Mouse (Mus musculus): ENCODE measurements around the gene Gm8300. TPM values are rescaled to one million over a fixed set of nuclear protein-coding genes. Genes with fewer than 3 reads are reported as not detected.
"Not testable (repeated sequence)": the region's sequence is repeated elsewhere in the genome, so short reads cannot be mapped to it uniquely, and the experiment has no call there.

Gm8300 gene
- not detected in 2 replicates for polyA plus RNA-seq (2015; fragmentation: Nextera tagmentation; extraction: Ambion mirVana)

DNA sequence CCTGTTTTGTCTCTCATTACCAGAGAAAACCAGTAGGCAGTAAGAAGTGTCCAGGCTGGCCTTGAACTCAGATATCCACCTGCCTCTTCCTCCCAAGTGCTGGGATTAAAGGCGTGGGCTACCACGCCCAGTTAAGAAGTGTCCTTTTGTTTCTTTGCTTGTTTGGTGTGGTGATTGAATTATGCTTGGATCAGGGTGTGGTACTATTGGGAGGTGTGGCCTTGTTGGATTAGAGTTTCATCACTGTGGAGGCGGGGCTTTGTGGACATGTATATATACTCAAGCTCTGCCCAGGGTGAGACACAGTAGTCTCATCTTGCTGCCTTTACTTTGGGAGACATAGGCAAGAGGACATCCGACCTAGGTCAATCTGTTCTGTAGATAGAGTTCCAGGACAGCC lies at the start of gene Gm8300:
Gm8300 (plus strand) TSS at position 301 of the 400 bp plus-strand sequence.
- ATAC-seq; H3K4me3 ChIP-seq (replicated peaks); H3K4me2 ChIP-seq (replicated peaks): not testable (repeated sequence)

DNA sequence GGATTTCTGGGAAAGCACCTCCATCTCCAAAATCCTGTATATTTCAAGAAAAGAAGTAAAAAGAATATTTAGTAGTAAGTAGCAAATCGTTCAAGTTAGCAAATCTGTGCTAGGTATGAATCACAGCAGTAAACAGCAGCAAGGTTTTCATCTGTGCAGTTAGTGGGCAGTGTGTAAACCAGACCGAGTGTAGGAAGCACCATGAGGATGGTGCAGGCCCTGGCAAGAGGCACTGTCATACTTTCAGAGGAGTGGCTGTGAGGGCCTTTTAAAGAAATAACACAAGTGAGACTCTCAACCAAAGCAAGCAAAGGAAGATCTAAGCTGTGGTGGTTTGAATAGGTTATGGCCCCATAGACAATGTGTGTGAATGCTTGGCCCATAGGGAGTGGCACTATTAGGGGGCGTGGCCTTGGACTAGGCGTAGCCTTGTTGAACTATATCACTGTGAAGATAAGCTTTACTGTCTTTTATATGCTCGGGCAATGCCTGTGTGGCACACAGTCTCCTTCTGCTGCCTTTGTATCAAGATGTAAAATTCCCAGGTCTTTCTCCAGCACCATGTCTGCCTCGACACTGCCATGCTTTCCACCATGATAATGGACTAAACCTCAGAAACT lies 49.3 kb upstream of the Gm8300 start:
- Histone ChIP-seq H3K36me3 (peaks cover 73% of the 10 kb centered on the region), H3K4me3 (replicated peaks) (no peak overlapping the region), H3K9ac (replicated peaks) (no peak overlapping the region), H3K4me2 (replicated peaks) (no peak overlapping the region), H3K4me1 (replicated peaks) (peaks cover 13% of the 10 kb centered on the region), H3K27me3 (no peaks in the 10 kb centered on the region), H3K27ac (no peak overlapping the region), H3K9me3 (no peaks in the 10 kb centered on the region)
- no peak for ATAC-seq
- WGBS = 94% methylated on average over 6 of the region's 6 CpGs

More for the DNA sequence above, at the start of gene Gm8300:
- H3K9me3 ChIP-seq; H3K27ac ChIP-seq; H3K9ac ChIP-seq (replicated peaks); H3K36me3 ChIP-seq; H3K27me3 ChIP-seq; H3K4me1 ChIP-seq (replicated peaks): not testable (repeated sequence)
- 85% methylated on average over 4 of the region's 4 CpGs for WGBS

DNA sequence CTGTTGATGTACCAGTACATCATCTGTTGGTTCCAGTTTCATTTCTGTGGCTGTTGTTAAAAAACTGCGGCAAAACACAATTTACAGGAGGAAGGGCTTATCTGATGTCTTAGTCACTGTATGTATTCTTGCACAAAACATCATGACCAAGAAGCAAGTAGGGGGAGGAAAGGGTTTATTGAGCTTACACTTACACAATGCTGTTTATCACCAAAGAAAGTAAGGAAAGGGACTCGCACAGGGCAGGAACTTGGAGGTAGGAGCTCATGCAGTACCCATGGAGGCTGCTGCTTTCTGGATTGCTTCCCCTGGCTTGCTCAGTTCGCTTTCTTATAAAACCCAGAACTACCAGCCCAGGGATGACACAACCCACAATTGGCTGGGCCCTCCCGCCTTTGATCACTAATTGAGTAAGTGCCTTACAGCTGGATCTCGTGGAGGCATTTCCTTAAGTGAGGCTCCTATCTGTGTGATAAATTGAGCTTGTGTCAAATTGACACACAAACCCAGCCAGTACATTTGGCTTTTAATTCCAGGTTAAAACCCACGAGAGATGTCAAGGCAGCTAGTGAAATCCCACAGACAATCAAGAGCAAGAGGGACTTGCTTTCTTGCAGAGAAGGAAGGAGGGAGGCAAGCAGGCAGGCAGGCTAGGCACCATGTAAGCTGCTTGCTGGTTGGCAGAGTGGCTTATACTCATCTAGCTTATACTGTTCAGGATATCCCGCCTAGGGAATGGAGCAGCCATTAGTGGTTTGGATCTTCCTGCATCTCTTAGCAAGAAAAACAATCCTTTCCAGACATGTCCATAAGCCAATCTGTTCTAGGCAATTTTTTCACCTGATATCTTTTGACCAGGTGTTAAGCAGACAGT lies 43.6 kb upstream of the Gm8300 start:
- no peak for ATAC-seq
- Histone ChIP-seq H3K27me3 (no peaks in the 10 kb centered on the region), H3K27ac (no peak overlapping the region), H3K9ac (replicated peaks) (peak overlapping the region; percentile 88), H3K4me1 (replicated peaks) (peaks cover 30% of the 10 kb centered on the region), H3K4me2 (replicated peaks) (peak overlapping the region; percentile 72), H3K4me3 (replicated peaks) (peak overlapping the region; percentile 85), H3K9me3 (no peaks in the 10 kb centered on the region), H3K36me3 (peaks cover 24% of the 10 kb centered on the region)
- WGBS = 84% methylated on average over 7 of the region's 7 CpGs

DNA sequence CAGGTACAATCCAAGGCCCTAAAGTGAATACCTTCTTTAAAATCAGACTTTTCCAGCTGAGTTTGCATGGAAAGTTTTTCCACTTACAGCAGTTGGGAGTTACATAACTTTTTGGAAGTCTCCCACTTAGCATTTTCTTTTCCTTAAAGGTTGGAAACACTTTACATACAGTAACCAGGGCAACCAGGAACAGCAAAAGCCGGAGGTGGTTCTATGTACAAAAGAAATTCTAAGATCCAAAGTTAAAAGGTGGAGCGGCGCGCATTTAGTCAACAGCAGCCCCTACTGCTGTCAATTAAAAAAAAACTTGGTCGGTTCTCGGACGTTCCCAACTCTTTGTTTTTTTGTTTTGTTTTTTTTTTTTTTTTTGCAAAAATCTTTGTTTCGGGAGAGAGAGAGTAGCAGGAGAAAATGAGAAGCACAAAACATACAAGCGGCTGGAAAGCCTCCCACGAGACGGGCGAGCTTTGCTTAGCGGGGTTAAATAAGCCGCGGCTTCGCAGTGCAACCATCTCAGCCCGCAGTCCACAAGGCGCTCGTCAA lies 42.6 kb upstream of the Gm8300 start:
- Histone ChIP-seq H3K36me3 (peaks cover 20% of the 10 kb centered on the region), H3K27ac (peak overlapping the region; percentile 87), H3K4me3 (replicated peaks) (peak overlapping the region; percentile 85), H3K9ac (replicated peaks) (peak overlapping the region; percentile 88), H3K9me3 (no peaks in the 10 kb centered on the region), H3K27me3 (no peaks in the 10 kb centered on the region), H3K4me1 (replicated peaks) (peaks cover 24% of the 10 kb centered on the region), H3K4me2 (replicated peaks) (peak overlapping the region; percentile 72)
- under 1% methylated on average over 19 of the region's 19 CpGs for WGBS
- ATAC-seq = no peak

DNA sequence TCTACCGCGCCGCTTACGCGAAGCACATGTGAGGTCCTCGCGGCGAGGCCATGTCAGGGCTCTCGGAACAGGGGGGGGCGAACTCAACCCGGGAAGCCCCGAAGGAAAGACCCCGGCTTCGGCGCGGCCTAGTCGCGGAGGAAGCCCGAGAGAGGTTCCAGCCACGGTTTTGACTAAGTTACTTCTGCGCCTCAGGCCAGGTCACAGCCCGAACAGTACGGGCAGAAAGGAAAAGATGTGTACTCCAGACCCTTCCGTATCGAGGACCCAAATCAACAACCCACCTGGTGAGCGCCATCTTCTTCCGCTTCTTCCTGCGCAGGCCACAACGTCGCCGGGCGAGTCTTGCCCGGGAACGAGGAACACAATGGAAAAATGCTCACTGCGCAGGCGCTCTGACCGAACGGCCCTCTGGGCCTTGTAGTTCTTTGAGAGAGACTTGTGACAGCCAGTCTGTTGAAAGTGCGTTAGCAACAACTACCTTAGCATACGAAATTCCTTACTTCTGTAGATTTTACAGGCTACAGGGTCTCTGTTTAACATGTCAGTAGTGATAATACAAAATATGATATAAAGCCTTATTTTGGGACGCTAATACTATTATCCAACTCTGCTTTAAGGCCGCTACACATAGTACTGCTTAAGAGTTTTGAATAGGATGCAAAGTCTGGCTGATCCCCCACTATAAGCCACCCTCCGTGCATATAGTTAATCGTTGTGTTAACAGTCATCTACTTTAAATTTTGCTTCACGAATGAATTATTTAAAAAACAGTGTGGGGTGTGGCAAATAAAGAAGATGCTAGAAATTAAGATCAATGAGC lies 41.9 kb upstream of the Gm8300 start, which contains the start of gene Snw1:
Snw1 (minus strand) TSS at position 311 of the 823 bp plus-strand sequence.
- WGBS = 3% methylated on average over 45 of the region's 45 CpGs
- H3K9me3 ChIP-seq = no peaks in the 10 kb centered on the region
- peak within 1 kb of the TSS; percentile 72 for H3K4me2 ChIP-seq (replicated peaks)
- peak within 1 kb of the TSS; percentile 88 for H3K9ac ChIP-seq (replicated peaks)
- H3K36me3 ChIP-seq = peaks cover 13% of the 10 kb centered on the region
- ATAC-seq = peak; percentile 97
- H3K4me3 ChIP-seq (replicated peaks) = peak within 1 kb of the TSS; percentile 85
- H3K4me1 ChIP-seq (replicated peaks) = peaks cover 20% of the 10 kb centered on the region
- H3K27ac ChIP-seq = peak within 1 kb of the TSS; percentile 87
- H3K27me3 ChIP-seq = no peaks in the 10 kb centered on the region

DNA sequence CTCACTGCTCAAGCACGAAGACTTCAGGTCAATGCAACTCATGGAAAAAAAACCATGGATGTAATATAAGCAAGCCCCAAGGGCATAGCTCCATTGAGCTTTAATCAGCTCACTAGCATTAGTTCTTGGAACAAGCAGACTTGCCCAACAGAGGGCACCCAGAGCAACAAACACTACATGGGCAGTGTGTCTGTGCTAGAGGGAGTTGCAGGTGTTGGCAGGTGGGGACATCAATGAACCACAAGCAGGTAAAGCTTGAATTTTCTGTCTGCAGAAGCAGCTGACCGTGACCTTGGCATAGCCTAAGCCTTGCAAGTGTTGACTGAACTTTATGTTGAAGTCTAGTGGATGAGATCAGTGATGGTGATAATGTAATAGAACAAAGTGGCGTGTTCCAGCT lies 39.4 kb upstream of the Gm8300 start:
- WGBS = 89% methylated on average over 3 of the region's 3 CpGs
- Histone ChIP-seq H3K27me3 (no peaks in the 10 kb centered on the region), H3K27ac (no peak overlapping the region), H3K9me3 (no peaks in the 10 kb centered on the region), H3K4me3 (replicated peaks) (no peak overlapping the region), H3K4me2 (replicated peaks) (no peak overlapping the region), H3K4me1 (replicated peaks) (peaks cover 17% of the 10 kb centered on the region), H3K36me3 (no peaks in the 10 kb centered on the region), H3K9ac (replicated peaks) (no peak overlapping the region)
- ATAC-seq = no peak

DNA sequence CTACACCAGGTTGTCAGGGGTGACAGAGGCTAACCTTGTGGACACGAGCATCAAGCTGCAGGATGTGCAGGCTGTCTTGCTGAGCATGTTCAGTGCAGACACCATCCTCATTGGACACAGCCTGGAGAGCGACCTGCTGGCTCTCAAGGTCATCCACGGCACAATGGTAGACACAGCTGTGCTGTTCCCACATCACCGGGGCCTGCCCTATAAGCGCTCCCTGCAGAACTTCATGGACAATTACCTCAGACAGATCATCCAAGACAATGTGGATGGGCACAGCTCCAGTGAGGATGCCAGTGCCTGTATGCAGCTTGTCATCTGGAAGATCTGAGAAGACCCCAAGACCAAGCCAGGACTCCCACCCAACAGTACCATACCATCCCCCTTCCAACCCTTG lies 31.6 kb upstream of the Gm8300 start:
- H3K4me1 ChIP-seq (replicated peaks); H3K4me3 ChIP-seq (replicated peaks); H3K9me3 ChIP-seq; ATAC-seq; H3K27ac ChIP-seq; H3K36me3 ChIP-seq; H3K9ac ChIP-seq (replicated peaks); H3K27me3 ChIP-seq; H3K4me2 ChIP-seq (replicated peaks): not testable (repeated sequence)
- WGBS = 90% methylated on average over 5 of the region's 5 CpGs

DNA sequence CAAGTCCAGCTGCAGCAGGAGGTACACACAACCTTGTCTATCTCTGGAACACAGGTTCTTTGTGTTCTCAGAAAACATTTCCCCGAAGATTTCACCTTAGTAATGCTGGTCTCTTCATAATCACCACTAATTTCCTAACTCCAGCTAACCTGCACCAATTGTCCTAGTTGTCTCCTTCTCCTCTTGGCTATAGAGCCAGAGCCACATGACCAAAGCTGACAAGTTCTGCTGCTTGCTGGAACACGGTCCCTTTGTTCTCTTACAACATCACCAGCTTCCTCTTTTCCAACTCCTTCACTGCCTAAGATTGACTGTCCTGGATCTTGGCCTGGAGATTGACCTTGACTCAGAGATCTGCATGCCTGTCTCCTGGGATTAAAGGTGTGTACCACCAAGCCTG lies 25.4 kb upstream of the Gm8300 start:
- H3K9me3 ChIP-seq; H3K36me3 ChIP-seq; H3K4me2 ChIP-seq (replicated peaks); H3K27me3 ChIP-seq; ATAC-seq; H3K4me1 ChIP-seq (replicated peaks); H3K4me3 ChIP-seq (replicated peaks); H3K9ac ChIP-seq (replicated peaks); H3K27ac ChIP-seq: not testable (repeated sequence)
- WGBS = 75% methylated on average over 2 of the region's 2 CpGs

DNA sequence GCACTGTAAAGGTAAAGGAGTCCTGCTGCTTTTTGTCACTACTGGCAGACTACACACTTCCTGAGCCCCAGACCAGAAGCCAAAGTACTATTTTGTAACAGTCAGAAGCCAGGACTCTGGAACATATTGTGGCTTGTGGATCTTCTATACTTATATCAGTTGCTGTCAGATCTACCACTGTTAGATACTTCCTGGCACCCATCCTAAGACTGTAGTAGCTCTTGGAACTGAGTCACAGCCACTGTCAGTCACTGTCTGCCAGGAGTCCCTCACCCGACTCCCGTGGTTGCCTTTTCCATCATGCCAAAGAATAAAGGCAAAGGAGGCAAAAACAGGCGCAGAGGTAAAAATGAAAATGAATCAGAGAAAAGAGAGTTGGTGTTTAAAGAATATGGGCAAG lies 19.7 kb upstream of the Gm8300 start, which contains the start of gene Gm5788:
Gm5788 (plus strand) TSS at position 301 of the 400 bp plus-strand sequence.
- not testable (repeated sequence) for H3K9ac ChIP-seq (replicated peaks); H3K4me1 ChIP-seq (replicated peaks); H3K27ac ChIP-seq; ATAC-seq; H3K36me3 ChIP-seq; H3K4me3 ChIP-seq (replicated peaks); H3K9me3 ChIP-seq; H3K4me2 ChIP-seq (replicated peaks); H3K27me3 ChIP-seq
- WGBS = 95% methylated on average over 3 of the region's 3 CpGs

DNA sequence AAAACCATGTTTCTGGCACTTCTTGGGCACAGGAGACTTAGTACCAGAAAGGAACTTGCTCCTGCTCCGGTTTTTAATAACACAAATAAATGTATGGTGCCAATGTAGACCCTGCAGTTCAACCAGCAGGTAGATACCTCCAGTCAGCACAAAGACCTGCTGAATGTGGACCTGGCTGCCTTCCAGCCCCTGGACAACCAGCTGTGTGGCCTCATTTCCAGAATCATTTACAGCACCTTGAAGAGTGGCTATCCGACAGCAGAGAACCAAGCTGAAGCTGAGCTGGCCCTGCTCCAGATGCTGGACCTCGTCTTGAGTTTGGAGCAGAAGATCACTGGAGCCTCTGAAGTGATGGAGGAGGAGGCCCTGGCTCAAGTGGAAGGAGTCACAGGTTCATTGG lies 5.5 kb downstream of the Gm8300 start:
- ATAC-seq; H3K27ac ChIP-seq; H3K27me3 ChIP-seq; H3K36me3 ChIP-seq; H3K4me1 ChIP-seq (replicated peaks); H3K9me3 ChIP-seq; H3K4me3 ChIP-seq (replicated peaks); H3K9ac ChIP-seq (replicated peaks); H3K4me2 ChIP-seq (replicated peaks): not testable (repeated sequence)
- 78% methylated on average over 3 of the region's 3 CpGs for WGBS

DNA sequence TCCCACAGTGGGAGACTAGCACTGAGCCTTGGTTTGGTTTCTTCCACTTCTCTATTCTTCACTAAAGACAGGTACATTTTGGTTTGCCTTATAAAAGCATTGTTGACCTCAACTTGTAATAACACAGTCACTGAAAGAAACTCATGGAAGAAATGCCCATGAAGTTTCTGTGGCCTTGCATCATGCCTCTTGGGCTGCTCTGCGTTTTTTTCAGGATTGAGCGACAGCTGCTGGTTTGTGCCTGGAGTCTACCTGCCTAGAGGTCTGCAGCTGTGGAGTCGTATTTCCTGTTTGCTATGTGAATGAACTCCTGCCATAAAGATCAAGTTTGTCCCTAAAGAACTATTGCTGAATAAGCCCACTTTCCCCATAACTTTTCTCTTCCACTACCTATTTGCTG lies 29.8 kb downstream of the Gm8300 start:
- Histone ChIP-seq H3K4me3 (replicated peaks) (no peak overlapping the region), H3K4me2 (replicated peaks) (no peak overlapping the region), H3K27me3 (no peaks in the 10 kb centered on the region), H3K9me3 (no peaks in the 10 kb centered on the region), H3K9ac (replicated peaks) (no peak overlapping the region), H3K4me1 (replicated peaks) (no peaks in the 10 kb centered on the region), H3K36me3 (no peaks in the 10 kb centered on the region), H3K27ac (no peak overlapping the region)
- WGBS = 82% methylated on average over 3 of the region's 3 CpGs
- ATAC-seq = no peak
